Mouse (Mus musculus) intestine, embryonic 14.5 days (tissue): ENCODE results near the gene Klhl32. TPM values are rescaled to one million over a fixed set of nuclear protein-coding genes. Genes with fewer than 3 reads are reported as not detected.
"Not testable (repeated sequence)": the region's sequence is repeated elsewhere in the genome, so short reads cannot be mapped to it uniquely, and the experiment has no call there.

Experiments
- ATAC-seq: fragments of 200-750 bp; cut with Nextera tagmentation; replicated peaks from 2 replicates; pipeline ENCODE4 v1.8.0; 2017; ENCODE audit warnings: low read depth, moderate number of reproducible peaks, moderate TSS enrichment, moderate library complexity; ENCODE audit not compliant: low FRiP score, low TSS enrichment
- DNase-seq: peaks from one replicate; pipeline ENCODE4 v3.0.0-alpha.2; 2018; ENCODE audit warnings: low spot score
- H3K27ac ChIP-seq: fragments of 300-500 bp; sonication (generic); 2 replicates; pipeline ENCODE4 v1.5.1; 2014; ENCODE audit warnings: low read depth, mild to moderate bottlenecking, control low read depth
- H3K27me3 ChIP-seq: fragments of 300-500 bp; sonication (generic); replicated peaks from 2 replicates; pipeline ENCODE4 v1.6.1; 2014; ENCODE audit warnings: low read length, control low read depth; ENCODE audit not compliant: control insufficient read depth, insufficient read depth
- H3K36me3 ChIP-seq: fragments of 300-500 bp; sonication (generic); 2 replicates; pipeline ENCODE4 v1.6.1; 2014; ENCODE audit warnings: low read length, control low read depth; ENCODE audit not compliant: control insufficient read depth, insufficient read depth
- H3K4me1 ChIP-seq: fragments of 300-500 bp; sonication (generic); replicated peaks from 2 replicates; pipeline ENCODE4 v1.6.1; 2014; ENCODE audit warnings: low read length, control low read depth, mixed read lengths; ENCODE audit not compliant: control insufficient read depth, insufficient read depth
- H3K4me2 ChIP-seq: fragments of 300-500 bp; sonication (generic); 2 replicates; pipeline ENCODE4 v1.6.1; 2014; ENCODE audit warnings: low read length
- H3K4me3 ChIP-seq: fragments of 300-500 bp; sonication (generic); 2 replicates; pipeline ENCODE4 v1.5.1; 2014; ENCODE audit warnings: low read depth, low read length, control low read depth, mixed read lengths
- H3K9ac ChIP-seq: fragments of 300-500 bp; sonication (generic); 2 replicates; pipeline ENCODE4 v1.6.1; 2014; ENCODE audit warnings: mild to moderate bottlenecking, low read length
- H3K9me3 ChIP-seq: fragments of 300-500 bp; sonication (generic); 2 replicates; pipeline ENCODE4 v1.6.1; 2016; ENCODE audit warnings: low read length, control low read depth; ENCODE audit not compliant: control insufficient read depth
- WGBS: fragments of 180-500 bp; shearing (Covaris S2); extraction: QIAGEN DNeasy Blood & Tissue Kit; methylation state at CpG from one replicate; pipeline ENCODE4 v1.1.7; 2014; 5-methylcytosine and 5-hydroxymethylcytosine counted together
- polyA plus RNA-seq: library from polyadenylated mRNA; unstranded; fragments of >200 nt; fragmentation: Nextera tagmentation; extraction: Ambion mirVana; gene quantifications from 2 replicates; pipeline ENCODE4 v1.2.1, GENCODE M21; 2014

The Klhl32 gene
- polyA plus RNA-seq, 1 experiment from 2014 or later: 5.5 TPM

- ATAC-seq: no peak; the same call in 1 of the 2 replicates
- Histone ChIP-seq H3K27ac (no peak overlapping the region), H3K27me3 (no peaks in the 10 kb centered on the region), H3K4me2 (no peak overlapping the region), H3K36me3 (no peaks in the 10 kb centered on the region), H3K9me3 (no peaks in the 10 kb centered on the region), H3K9ac (no peak overlapping the region), H3K4me3 (no peak overlapping the region), H3K4me1 (no peaks in the 10 kb centered on the region)
- no peak for DNase-seq
- WGBS: 35% methylated on average over 3 of the region's 3 CpGs
Measured at GRCm38 (mm10) chr4:24720834-24721233, 130.1 kb downstream of the Klhl32 start.

GRCm38 (mm10) chr4:24715559-24715958 lies 135.4 kb downstream of the Klhl32 start:
- Histone ChIP-seq H3K9me3 (no peaks in the 10 kb centered on the region), H3K4me3 (no peak overlapping the region), H3K27ac (no peak overlapping the region), H3K4me2 (no peak overlapping the region), H3K9ac (no peak overlapping the region), H3K27me3 (no peaks in the 10 kb centered on the region), H3K4me1 (no peaks in the 10 kb centered on the region), H3K36me3 (no peaks in the 10 kb centered on the region)
- ATAC-seq (no peak), DNase-seq (no peak)
- 84% methylated on average over 4 of the region's 4 CpGs for WGBS

GRCm38 (mm10) chr4:24714367-24714766 lies 136.6 kb downstream of the Klhl32 start:
- Histone ChIP-seq H3K36me3 (no peaks in the 10 kb centered on the region), H3K27me3 (no peaks in the 10 kb centered on the region), H3K4me1 (no peaks in the 10 kb centered on the region), H3K9me3 (no peaks in the 10 kb centered on the region), H3K9ac (no peak overlapping the region), H3K4me2 (no peak overlapping the region), H3K4me3 (no peak overlapping the region), H3K27ac (no peak overlapping the region)
- DNase-seq (no peak), ATAC-seq (no peak)
- 80% methylated on average over 10 of the region's 10 CpGs for WGBS

GRCm38 (mm10) chr4:24698528-24699117 lies 152.3 kb downstream of the Klhl32 start:
- 66% methylated on average over 7 of the region's 7 CpGs for WGBS
- Histone ChIP-seq H3K9ac (no peak overlapping the region), H3K4me2 (no peak overlapping the region), H3K27me3 (no peaks in the 10 kb centered on the region), H3K27ac (no peak overlapping the region), H3K36me3 (no peaks in the 10 kb centered on the region), H3K9me3 (no peaks in the 10 kb centered on the region), H3K4me3 (no peak overlapping the region), H3K4me1 (no peaks in the 10 kb centered on the region)
- ATAC-seq: no peak
- no peak for DNase-seq

GRCm38 (mm10) chr4:24680080-24680479 lies 170.8 kb downstream of the Klhl32 start:
- Histone ChIP-seq H3K9me3 (no peaks in the 10 kb centered on the region), H3K27ac (no peak overlapping the region), H3K27me3 (no peaks in the 10 kb centered on the region), H3K36me3 (no peaks in the 10 kb centered on the region), H3K4me2 (no peak overlapping the region), H3K4me3 (no peak overlapping the region), H3K9ac (no peak overlapping the region), H3K4me1 (no peaks in the 10 kb centered on the region)
- WGBS: 73% methylated on average over 2 of the region's 2 CpGs
- DNase-seq: no peak
- no peak for ATAC-seq

GRCm38 (mm10) chr4:24670007-24670406 lies 180.9 kb downstream of the Klhl32 start:
- H3K4me3 ChIP-seq: no peak overlapping the region
- DNase-seq (no peak), ATAC-seq (no peak)
- H3K4me1 ChIP-seq: no peaks in the 10 kb centered on the region
- no peak overlapping the region for H3K4me2 ChIP-seq
- H3K27me3 ChIP-seq: no peaks in the 10 kb centered on the region
- H3K36me3 ChIP-seq: no peaks in the 10 kb centered on the region
- no peak overlapping the region for H3K9ac ChIP-seq
- no peaks in the 10 kb centered on the region for H3K9me3 ChIP-seq
- no peak overlapping the region for H3K27ac ChIP-seq
- 93% methylated on average over 10 of the region's 10 CpGs for WGBS

- no peaks in the 10 kb centered on the region for H3K36me3 ChIP-seq
- no peak overlapping the region for H3K4me3 ChIP-seq
- no peak for DNase-seq
- 87% methylated on average over 6 of the region's 6 CpGs for WGBS
- no peak overlapping the region for H3K4me2 ChIP-seq
- H3K27ac ChIP-seq: no peak overlapping the region
- no peaks in the 10 kb centered on the region for H3K27me3 ChIP-seq
- no peaks in the 10 kb centered on the region for H3K9me3 ChIP-seq
- no peak for ATAC-seq
- no peaks in the 10 kb centered on the region for H3K4me1 ChIP-seq
- no peak overlapping the region for H3K9ac ChIP-seq
Measured at GRCm38 (mm10) chr4:24659218-24659617, 191.7 kb downstream of the Klhl32 start.

GRCm38 (mm10) chr4:24644735-24645134 lies 206.2 kb downstream of the Klhl32 start:
- H3K36me3 ChIP-seq, H3K27ac ChIP-seq, H3K4me2 ChIP-seq, H3K9ac ChIP-seq, H3K27me3 ChIP-seq, DNase-seq, H3K4me3 ChIP-seq, H3K4me1 ChIP-seq, ATAC-seq, H3K9me3 ChIP-seq: not testable (repeated sequence)
- 84% methylated on average over 6 of the region's 8 CpGs for WGBS

- 71% methylated on average over 2 of the region's 2 CpGs for WGBS
- ATAC-seq (no peak), DNase-seq (no peak)
- H3K4me2 ChIP-seq: no peak overlapping the region
- no peaks in the 10 kb centered on the region for H3K4me1 ChIP-seq
- H3K9ac ChIP-seq: no peak overlapping the region
- H3K9me3 ChIP-seq: no peaks in the 10 kb centered on the region
- no peak overlapping the region for H3K4me3 ChIP-seq
- H3K27me3 ChIP-seq: no peaks in the 10 kb centered on the region
- H3K27ac ChIP-seq: no peak overlapping the region
- H3K36me3 ChIP-seq: no peaks in the 10 kb centered on the region
Measured at GRCm38 (mm10) chr4:24642306-24642705, 208.6 kb downstream of the Klhl32 start.
